Mouse (Mus musculus): ENCODE measurements around the gene Olfr972. TPM values are rescaled to one million over a fixed set of nuclear protein-coding genes. Genes with fewer than 3 reads are reported as not detected.

Gene Olfr972
- polyA plus RNA-seq, 2 experiments = not detected

DNA sequence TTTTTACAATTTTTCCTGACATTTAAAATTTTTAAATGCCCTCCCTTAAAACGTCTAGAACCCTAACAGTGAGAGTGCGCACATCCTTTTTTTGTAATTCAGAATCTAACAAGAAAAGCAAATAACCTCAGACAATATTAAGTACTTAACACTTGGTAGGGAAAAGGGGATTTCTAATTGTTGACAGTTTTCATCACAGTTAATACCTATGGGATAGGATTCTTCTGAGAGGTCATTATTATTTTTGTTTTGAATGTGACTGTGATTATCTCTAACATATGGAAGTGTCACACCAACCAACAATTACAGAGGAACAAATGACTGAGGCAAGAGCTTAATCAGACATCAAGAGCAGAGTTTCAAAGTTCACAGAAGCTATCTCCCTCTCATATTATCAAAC lies 40.8 kb downstream of the Olfr972 start, which contains the start of gene Olfr229:
Gene Olfr229 (plus strand): TSS at position 301 of the 400 bp plus-strand sequence.
- Histone ChIP-seq H3K36me3 (replicated peaks; ENCODE audit: control insufficient read depth, insufficient read depth, low read depth) (no peaks in the 10 kb centered on the region), H3K4me3 (ENCODE audit: insufficient read depth in 1 of 2, low read depth in 2 of 2, low read length in 2 of 2) (no peak within 1 kb of the TSS), H3K4me1 (replicated peaks; ENCODE audit: control insufficient read depth in 2 of 2, insufficient read depth in 2 of 2, low read length in 1 of 2) (no peaks in the 10 kb centered on the region), H3K4me2 (ENCODE audit: low read depth) (no peak within 1 kb of the TSS), H3K27ac (no peak within 1 kb of the TSS), H3K27me3 (ENCODE audit: control insufficient read depth, insufficient read depth, low read length) (no peaks in the 10 kb centered on the region), H3K9me3 (ENCODE audit: control insufficient read depth, low read length) (no peaks in the 10 kb centered on the region), H3K9ac (replicated peaks) (no peak within 1 kb of the TSS)
- no peak for DNase-seq (ENCODE audit: low read depth in 3 of 3, low spot score in 3 of 3)
- TF ChIP-seq EP300 (IDR thresholded peaks at IDR 0.05; ENCODE audit: low read depth) (no peak), CTCF (IDR thresholded peaks at IDR 0.05; ENCODE audit: low read depth) (no peak)
- WGBS (ENCODE audit: insufficient replicate concordance) = 45% methylated on average over 2 of the region's 2 CpGs
- ATAC-seq (ENCODE audit: insufficient read depth) = no peak

DNA sequence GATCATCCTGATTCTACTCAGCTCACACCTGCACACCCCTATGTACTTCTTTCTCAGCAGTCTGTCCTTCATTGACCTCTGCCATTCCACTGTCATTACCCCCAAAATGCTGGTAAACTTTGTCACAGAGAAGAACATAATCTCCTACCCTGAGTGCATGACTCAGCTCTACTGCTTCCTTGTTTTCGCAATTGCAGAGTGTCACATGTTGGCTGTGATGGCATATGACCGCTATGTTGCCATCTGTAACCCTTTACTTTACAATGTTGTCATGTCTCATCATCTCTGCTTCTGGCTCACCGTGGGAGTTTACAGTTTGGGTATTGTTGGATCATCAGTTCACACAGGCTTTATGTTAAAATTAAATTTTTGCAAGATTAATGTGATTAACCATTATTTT lies 43.7 kb downstream of the Olfr972 start:
- H3K9ac ChIP-seq (replicated peaks) = no peak overlapping the region
- H3K36me3 ChIP-seq (replicated peaks; ENCODE audit: control insufficient read depth, insufficient read depth, low read depth) = no peaks in the 10 kb centered on the region
- WGBS (ENCODE audit: insufficient replicate concordance) = 34% methylated on average over 3 of the region's 3 CpGs
- no peak overlapping the region for H3K4me3 ChIP-seq (ENCODE audit: insufficient read depth in 1 of 2, low read depth in 2 of 2, low read length in 2 of 2)
- no peak for DNase-seq (ENCODE audit: low read depth in 3 of 3, low spot score in 3 of 3)
- no peak overlapping the region for H3K27ac ChIP-seq
- ATAC-seq (ENCODE audit: insufficient read depth) = no peak
- no peaks in the 10 kb centered on the region for H3K4me1 ChIP-seq (replicated peaks; ENCODE audit: control insufficient read depth in 2 of 2, insufficient read depth in 2 of 2, low read length in 1 of 2)
- no peak overlapping the region for H3K4me2 ChIP-seq (ENCODE audit: low read depth)
- TF ChIP-seq CTCF (IDR thresholded peaks at IDR 0.05; ENCODE audit: low read depth) (no peak), EP300 (IDR thresholded peaks at IDR 0.05; ENCODE audit: low read depth) (no peak)
- H3K9me3 ChIP-seq (ENCODE audit: control insufficient read depth, low read length) = no peaks in the 10 kb centered on the region
- H3K27me3 ChIP-seq (ENCODE audit: control insufficient read depth, insufficient read depth, low read length) = no peaks in the 10 kb centered on the region

Other genes starting within 250 kb of the Olfr972 start
- not detected in 2 replicates for gene Olfr960, start 245.0 kb upstream of the Olfr972 start, polyA plus RNA-seq (2012; rRNA removed)
- gene Olfr960, start 245.0 kb upstream of the Olfr972 start, polyA plus RNA-seq (2014; fragmentation: Nextera tagmentation; extraction: Ambion mirVana) = not detected in 2 replicates
- not detected in 2 replicates for gene Olfr961, start 221.3 kb upstream of the Olfr972 start, polyA plus RNA-seq (2012; rRNA removed)
- not detected in 2 replicates for gene Olfr961, start 221.3 kb upstream of the Olfr972 start, polyA plus RNA-seq (2014; fragmentation: Nextera tagmentation; extraction: Ambion mirVana)
- not detected in 2 replicates for gene Olfr963, start 199.2 kb upstream of the Olfr972 start, polyA plus RNA-seq (2012; rRNA removed)
- gene Olfr963, start 199.2 kb upstream of the Olfr972 start, polyA plus RNA-seq (2014; fragmentation: Nextera tagmentation; extraction: Ambion mirVana) = not detected in 2 replicates
- not detected in 2 replicates for gene Olfr149, start 159.3 kb upstream of the Olfr972 start, polyA plus RNA-seq (2012; rRNA removed)
- not detected in 2 replicates for gene Olfr149, start 159.3 kb upstream of the Olfr972 start, polyA plus RNA-seq (2014; fragmentation: Nextera tagmentation; extraction: Ambion mirVana)
- not detected in 2 replicates for gene Olfr965, start 155.1 kb upstream of the Olfr972 start, polyA plus RNA-seq (2012; rRNA removed)
- gene Olfr965, start 155.1 kb upstream of the Olfr972 start, polyA plus RNA-seq (2014; fragmentation: Nextera tagmentation; extraction: Ambion mirVana) = not detected in 2 replicates
- gene Olfr150, start 135.4 kb upstream of the Olfr972 start, polyA plus RNA-seq (2012; rRNA removed) = not detected in 2 replicates
- gene Olfr150, start 135.4 kb upstream of the Olfr972 start, polyA plus RNA-seq (2014; fragmentation: Nextera tagmentation; extraction: Ambion mirVana) = not detected in 2 replicates
- gene Olfr967, start 120.2 kb upstream of the Olfr972 start, polyA plus RNA-seq (2012; rRNA removed) = not detected in 2 replicates
- gene Olfr967, start 120.2 kb upstream of the Olfr972 start, polyA plus RNA-seq (2014; fragmentation: Nextera tagmentation; extraction: Ambion mirVana) = not detected in 2 replicates
- not detected in 2 replicates for gene Olfr968, start 83.2 kb upstream of the Olfr972 start, polyA plus RNA-seq (2012; rRNA removed)
- gene Olfr968, start 83.2 kb upstream of the Olfr972 start, polyA plus RNA-seq (2014; fragmentation: Nextera tagmentation; extraction: Ambion mirVana) = not detected in 2 replicates
- not detected in 2 replicates for gene Olfr969, start 75.5 kb upstream of the Olfr972 start, polyA plus RNA-seq (2012; rRNA removed)
- gene Olfr969, start 75.5 kb upstream of the Olfr972 start, polyA plus RNA-seq (2014; fragmentation: Nextera tagmentation; extraction: Ambion mirVana) = not detected in 2 replicates
- gene Olfr970, start 57.6 kb upstream of the Olfr972 start, polyA plus RNA-seq (2012; rRNA removed) = not detected in 2 replicates
- gene Olfr970, start 57.6 kb upstream of the Olfr972 start, polyA plus RNA-seq (2014; fragmentation: Nextera tagmentation; extraction: Ambion mirVana) = not detected in 2 replicates
- gene Olfr971, start 29.5 kb upstream of the Olfr972 start, polyA plus RNA-seq (2012; rRNA removed) = not detected in 2 replicates
- gene Olfr971, start 29.5 kb upstream of the Olfr972 start, polyA plus RNA-seq (2014; fragmentation: Nextera tagmentation; extraction: Ambion mirVana) = not detected in 2 replicates
- gene Olfr229, start 40.9 kb downstream of the Olfr972 start, polyA plus RNA-seq (2012; rRNA removed) = not detected in 2 replicates
- gene Olfr229, start 40.9 kb downstream of the Olfr972 start, polyA plus RNA-seq (2014; fragmentation: Nextera tagmentation; extraction: Ambion mirVana) = not detected in 2 replicates
- gene Olfr974, start 71.1 kb downstream of the Olfr972 start, polyA plus RNA-seq (2012; rRNA removed) = not detected in 2 replicates
- not detected in 2 replicates for gene Olfr974, start 71.1 kb downstream of the Olfr972 start, polyA plus RNA-seq (2014; fragmentation: Nextera tagmentation; extraction: Ambion mirVana)
- not detected in 2 replicates for gene Olfr975, start 85.6 kb downstream of the Olfr972 start, polyA plus RNA-seq (2012; rRNA removed)
- gene Olfr975, start 85.6 kb downstream of the Olfr972 start, polyA plus RNA-seq (2014; fragmentation: Nextera tagmentation; extraction: Ambion mirVana) = not detected in 2 replicates
- gene Olfr976, start 94.7 kb downstream of the Olfr972 start, polyA plus RNA-seq (2012; rRNA removed) = not detected in 2 replicates
- gene Olfr976, start 94.7 kb downstream of the Olfr972 start, polyA plus RNA-seq (2014; fragmentation: Nextera tagmentation; extraction: Ambion mirVana) = not detected in 2 replicates
- not detected in 2 replicates for gene Olfr978, start 125.7 kb downstream of the Olfr972 start, polyA plus RNA-seq (2012; rRNA removed)
- gene Olfr978, start 125.7 kb downstream of the Olfr972 start, polyA plus RNA-seq (2014; fragmentation: Nextera tagmentation; extraction: Ambion mirVana) = not detected in 2 replicates
- not detected in 2 replicates for gene Olfr979, start 137.0 kb downstream of the Olfr972 start, polyA plus RNA-seq (2012; rRNA removed)
- gene Olfr979, start 137.0 kb downstream of the Olfr972 start, polyA plus RNA-seq (2014; fragmentation: Nextera tagmentation; extraction: Ambion mirVana) = not detected in 2 replicates
- not detected in 2 replicates for gene Olfr980, start 143.2 kb downstream of the Olfr972 start, polyA plus RNA-seq (2012; rRNA removed)
- gene Olfr980, start 143.2 kb downstream of the Olfr972 start, polyA plus RNA-seq (2014; fragmentation: Nextera tagmentation; extraction: Ambion mirVana) = not detected in 2 replicates
- gene Olfr981, start 155.0 kb downstream of the Olfr972 start, polyA plus RNA-seq (2012; rRNA removed) = not detected in 2 replicates
- not detected in 2 replicates for gene Olfr981, start 155.0 kb downstream of the Olfr972 start, polyA plus RNA-seq (2014; fragmentation: Nextera tagmentation; extraction: Ambion mirVana)
- not detected in 2 replicates for gene Olfr982, start 207.4 kb downstream of the Olfr972 start, polyA plus RNA-seq (2012; rRNA removed)
- not detected in 2 replicates for gene Olfr982, start 207.4 kb downstream of the Olfr972 start, polyA plus RNA-seq (2014; fragmentation: Nextera tagmentation; extraction: Ambion mirVana)
- not detected in 2 replicates for gene Olfr983, start 227.2 kb downstream of the Olfr972 start, polyA plus RNA-seq (2012; rRNA removed)
- gene Olfr983, start 227.2 kb downstream of the Olfr972 start, polyA plus RNA-seq (2014; fragmentation: Nextera tagmentation; extraction: Ambion mirVana) = not detected in 2 replicates
- not detected in 2 replicates for gene Olfr984, start 247.8 kb downstream of the Olfr972 start, polyA plus RNA-seq (2012; rRNA removed)
- gene Olfr984, start 247.8 kb downstream of the Olfr972 start, polyA plus RNA-seq (2014; fragmentation: Nextera tagmentation; extraction: Ambion mirVana) = not detected in 2 replicates

Data from liver, embryonic 14.5 days (tissue).